Mouse (Mus musculus) heart, embryonic 13.5 days (tissue): ENCODE measurements at regions not wholly inside any gene's neighbourhood (a gene's known extent, or its start where the extent isn't known, plus 50 kb on each side); places are given as distances from the start of the nearest gene placed in this dataset.

ENCODE experiments used
- ATAC-seq: fragments of 200-750 bp; cut with Nextera tagmentation; 2 replicates; pipeline ENCODE4 v1.8.0; 2017; ENCODE audit warnings: moderate TSS enrichment; ENCODE audit not compliant: insufficient number of reproducible peaks, low FRiP score, low TSS enrichment; ENCODE audit errors: extremely low read depth
- H3K27ac ChIP-seq: fragments of 300-500 bp; sonication (generic); replicated peaks from 2 replicates; pipeline ENCODE4 v1.5.1; 2015; ENCODE audit warnings: moderate library complexity, mild to moderate bottlenecking, inconsistent platforms
- H3K27me3 ChIP-seq: fragments of 300-500 bp; sonication (generic); replicated peaks from 2 replicates; pipeline ENCODE4 v1.6.1; 2015; ENCODE audit warnings: mild to moderate bottlenecking, inconsistent platforms
- H3K36me3 ChIP-seq: fragments of 300-500 bp; sonication (generic); 2 replicates; pipeline ENCODE4 v1.6.1; 2015; ENCODE audit warnings: mild to moderate bottlenecking, inconsistent platforms
- H3K4me1 ChIP-seq: fragments of 300-500 bp; sonication (generic); 2 replicates; pipeline ENCODE4 v1.6.1; 2015; ENCODE audit warnings: inconsistent platforms
- H3K4me2 ChIP-seq: fragments of 300-500 bp; sonication (generic); 2 replicates; pipeline ENCODE4 v1.6.1; 2015; ENCODE audit warnings: inconsistent platforms, mild to moderate bottlenecking, moderate library complexity
- H3K4me3 ChIP-seq: fragments of 300-500 bp; sonication (generic); 2 replicates; pipeline ENCODE4 v1.5.1; 2015; ENCODE audit warnings: moderate library complexity, mild to moderate bottlenecking, inconsistent platforms
- H3K9ac ChIP-seq: fragments of 300-500 bp; sonication (generic); 2 replicates; pipeline ENCODE4 v1.6.1; 2015; ENCODE audit warnings: inconsistent platforms, mild to moderate bottlenecking, moderate library complexity
- H3K9me3 ChIP-seq: fragments of 300-500 bp; sonication (generic); 2 replicates; pipeline ENCODE4 v1.6.1; 2016; ENCODE audit warnings: inconsistent platforms
- WGBS: fragments of 180-500 bp; shearing (Covaris S2); methylation state at CpG from one replicate; pipeline ENCODE4 v1.1.7; 2015; ENCODE audit warnings: mixed read lengths; 5-methylcytosine and 5-hydroxymethylcytosine counted together

- H3K9ac ChIP-seq, result no peak overlapping the region
- H3K4me1 ChIP-seq, result peaks cover 6% of the 10 kb centered on the region; the same call in 1 of the 2 replicates
- H3K27ac ChIP-seq, result no peak overlapping the region
- H3K27me3 ChIP-seq, result peaks cover 1% of the 10 kb centered on the region; the same call in 1 of the 2 replicates
- no peaks in the 10 kb centered on the region for H3K36me3 ChIP-seq
- no peak overlapping the region for H3K4me3 ChIP-seq
- WGBS, result 69% methylated on average over 16 of the region's 16 CpGs
- no peak for ATAC-seq
- no peak overlapping the region for H3K4me2 ChIP-seq
- H3K9me3 ChIP-seq, result no peaks in the 10 kb centered on the region
Observed at GRCm38 (mm10) chr13:107540784-107541634, 503.2 kb upstream of the Smim15 start.

GRCm38 (mm10) chr13:107540305-107540704 is 503.9 kb upstream of the Smim15 start:
- peaks cover 6% of the 10 kb centered on the region; the same call in 1 of the 2 replicates for H3K4me1 ChIP-seq
- H3K27me3 ChIP-seq, result no peaks in the 10 kb centered on the region
- H3K4me2 ChIP-seq, result no peak overlapping the region
- no peaks in the 10 kb centered on the region for H3K9me3 ChIP-seq
- ATAC-seq, result no peak
- no peak overlapping the region for H3K9ac ChIP-seq
- WGBS, result 89% methylated on average over 7 of the region's 7 CpGs
- no peak overlapping the region for H3K27ac ChIP-seq
- no peak overlapping the region for H3K4me3 ChIP-seq
- no peaks in the 10 kb centered on the region for H3K36me3 ChIP-seq

- WGBS, result 82% methylated on average over 4 of the region's 4 CpGs
- Histone ChIP-seq H3K9me3 (no peaks in the 10 kb centered on the region), H3K4me3 (no peak overlapping the region), H3K9ac (no peak overlapping the region), H3K4me1 (peaks cover 6% of the 10 kb centered on the region; the same call in 1 of the 2 replicates), H3K36me3 (no peaks in the 10 kb centered on the region), H3K4me2 (no peak overlapping the region), H3K27ac (no peak overlapping the region), H3K27me3 (no peaks in the 10 kb centered on the region)
- no peak for ATAC-seq
Observed at GRCm38 (mm10) chr13:107539867-107540266, 504.4 kb upstream of the Smim15 start.

GRCm38 (mm10) chr13:107539326-107539725 is 504.9 kb upstream of the Smim15 start:
- Histone ChIP-seq H3K4me1 (peaks cover 6% of the 10 kb centered on the region; the same call in 1 of the 2 replicates), H3K36me3 (no peaks in the 10 kb centered on the region), H3K27me3 (no peaks in the 10 kb centered on the region), H3K4me3 (no peak overlapping the region), H3K4me2 (no peak overlapping the region), H3K9me3 (no peaks in the 10 kb centered on the region), H3K9ac (no peak overlapping the region), H3K27ac (no peak overlapping the region)
- no peak for ATAC-seq
- WGBS, result 77% methylated on average over 4 of the region's 4 CpGs

- 80% methylated on average over 5 of the region's 5 CpGs for WGBS
- no peak for ATAC-seq
- 0 out of 2 replicates have a peak, but pooled peaks cover 3% of the 10 kb centered on the region for H3K4me1 ChIP-seq
- no peaks in the 10 kb centered on the region for H3K9me3 ChIP-seq
- H3K27ac ChIP-seq, result no peak overlapping the region
- H3K4me2 ChIP-seq, result no peak overlapping the region
- no peaks in the 10 kb centered on the region for H3K27me3 ChIP-seq
- H3K36me3 ChIP-seq, result no peaks in the 10 kb centered on the region
- H3K4me3 ChIP-seq, result no peak overlapping the region
- no peak overlapping the region for H3K9ac ChIP-seq
Observed at GRCm38 (mm10) chr13:107535213-107535612, 509.0 kb upstream of the Smim15 start.

- Histone ChIP-seq H3K27ac (no peak overlapping the region), H3K4me2 (no peak overlapping the region), H3K9me3 (no peaks in the 10 kb centered on the region), H3K4me3 (no peak overlapping the region), H3K4me1 (0 out of 2 replicates have a peak, but pooled peaks cover 3% of the 10 kb centered on the region), H3K36me3 (no peaks in the 10 kb centered on the region), H3K9ac (no peak overlapping the region), H3K27me3 (no peaks in the 10 kb centered on the region)
- WGBS, result 62% methylated on average over 3 of the region's 3 CpGs
- no peak for ATAC-seq
Observed at GRCm38 (mm10) chr13:107533323-107533722, 510.9 kb upstream of the Smim15 start.

- no peak overlapping the region for H3K4me3 ChIP-seq
- 59% methylated on average over 10 of the region's 10 CpGs for WGBS
- ATAC-seq, result no peak
- 0 out of 2 replicates have a peak, but pooled peaks cover 3% of the 10 kb centered on the region for H3K4me1 ChIP-seq
- no peak overlapping the region for H3K27ac ChIP-seq
- no peaks in the 10 kb centered on the region for H3K9me3 ChIP-seq
- H3K27me3 ChIP-seq, result no peaks in the 10 kb centered on the region
- H3K4me2 ChIP-seq, result no peak overlapping the region
- no peaks in the 10 kb centered on the region for H3K36me3 ChIP-seq
- no peak overlapping the region for H3K9ac ChIP-seq
Observed at GRCm38 (mm10) chr13:107531528-107531927, 509.6 kb upstream of the Kif2a start.

- WGBS, result 29% methylated on average over 8 of the region's 8 CpGs
- H3K9ac ChIP-seq, result no peak overlapping the region
- no peaks in the 10 kb centered on the region for H3K9me3 ChIP-seq
- no peaks in the 10 kb centered on the region for H3K36me3 ChIP-seq
- no peak overlapping the region for H3K4me3 ChIP-seq
- ATAC-seq, result no peak
- no peak overlapping the region for H3K4me2 ChIP-seq
- H3K4me1 ChIP-seq, result 0 out of 2 replicates have a peak, but pooled peaks cover 3% of the 10 kb centered on the region
- no peak overlapping the region for H3K27ac ChIP-seq
- no peaks in the 10 kb centered on the region for H3K27me3 ChIP-seq
Observed at GRCm38 (mm10) chr13:107531026-107531425, 509.1 kb upstream of the Kif2a start.

GRCm38 (mm10) chr13:107530392-107530791 is 508.5 kb upstream of the Kif2a start:
- WGBS, result 71% methylated on average over 1 of the region's 1 CpGs
- Histone ChIP-seq H3K27me3 (no peaks in the 10 kb centered on the region), H3K4me2 (no peak overlapping the region), H3K36me3 (no peaks in the 10 kb centered on the region), H3K4me3 (no peak overlapping the region), H3K27ac (no peak overlapping the region), H3K9ac (no peak overlapping the region), H3K4me1 (0 out of 2 replicates have a peak, but pooled peaks cover 3% of the 10 kb centered on the region), H3K9me3 (no peaks in the 10 kb centered on the region)
- no peak for ATAC-seq

GRCm38 (mm10) chr13:107528724-107529456 is 507.0 kb upstream of the Kif2a start:
- no peaks in the 10 kb centered on the region for H3K9me3 ChIP-seq
- no peak overlapping the region for H3K4me2 ChIP-seq
- H3K4me1 ChIP-seq, result 0 out of 2 replicates have a peak, but pooled peaks cover 3% of the 10 kb centered on the region
- no peaks in the 10 kb centered on the region for H3K36me3 ChIP-seq
- ATAC-seq, result no peak
- WGBS, result 65% methylated on average over 15 of the region's 15 CpGs
- H3K9ac ChIP-seq, result no peak overlapping the region
- H3K4me3 ChIP-seq, result no peak overlapping the region
- no peaks in the 10 kb centered on the region for H3K27me3 ChIP-seq
- no peak overlapping the region for H3K27ac ChIP-seq

- Histone ChIP-seq H3K9ac (no peak overlapping the region), H3K4me1 (no peaks in the 10 kb centered on the region), H3K27me3 (no peaks in the 10 kb centered on the region), H3K27ac (no peak overlapping the region), H3K36me3 (no peaks in the 10 kb centered on the region), H3K4me3 (no peak overlapping the region), H3K9me3 (no peaks in the 10 kb centered on the region), H3K4me2 (no peak overlapping the region)
- 77% methylated on average over 3 of the region's 3 CpGs for WGBS
- ATAC-seq, result no peak
Observed at GRCm38 (mm10) chr13:107522942-107523341, 501.0 kb upstream of the Kif2a start.
